Mouse (Mus musculus) CH12F3 (cell line): ENCODE data around the gene Gjb5.

Experiments
- in situ Hi-C: fragments of 300-500 bp; cut with MboI; formaldehyde crosslinking; loops from 2 replicates; pipeline ENCODE4 v1.14.3; 2020; ENCODE audit warnings: low sequenced_read_pairs

Gene Gjb5

GRCm38 (mm10) chr4:127313861-127314260, 44.1 kb downstream of the Gjb5 start, which contains the start of gene Gja4:
TSS of gene Gja4 (minus strand) at chr4:127314039.
- in situ Hi-C loops, result loop anchor here (10.0 kb wide), 1 partner anchor 59 kb away; no protein-coding TSS in a partner anchor

DNA sequence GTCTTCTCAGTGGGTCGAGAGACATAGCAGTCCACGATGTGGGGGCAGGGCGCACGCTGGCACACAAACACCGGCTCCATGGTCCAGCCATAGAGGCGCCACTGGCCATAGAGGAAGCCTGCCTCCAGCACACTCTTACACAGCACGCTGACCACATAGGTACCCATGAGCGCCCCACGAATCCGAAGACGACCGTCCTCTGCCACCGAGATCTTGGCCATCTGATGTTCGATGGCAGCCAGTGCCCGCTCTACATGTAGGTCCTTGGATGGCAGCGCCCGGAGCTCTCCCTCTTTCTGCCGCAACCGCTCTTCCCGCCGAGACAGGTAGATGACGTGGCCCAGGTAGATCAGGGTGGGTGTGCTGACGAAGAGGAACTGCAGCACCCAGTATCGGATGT, 45.6 kb downstream of the Gjb5 start:
- in situ Hi-C loops, result loop anchor here (10.0 kb wide), 1 partner anchor 58 kb away; no protein-coding TSS in a partner anchor

DNA sequence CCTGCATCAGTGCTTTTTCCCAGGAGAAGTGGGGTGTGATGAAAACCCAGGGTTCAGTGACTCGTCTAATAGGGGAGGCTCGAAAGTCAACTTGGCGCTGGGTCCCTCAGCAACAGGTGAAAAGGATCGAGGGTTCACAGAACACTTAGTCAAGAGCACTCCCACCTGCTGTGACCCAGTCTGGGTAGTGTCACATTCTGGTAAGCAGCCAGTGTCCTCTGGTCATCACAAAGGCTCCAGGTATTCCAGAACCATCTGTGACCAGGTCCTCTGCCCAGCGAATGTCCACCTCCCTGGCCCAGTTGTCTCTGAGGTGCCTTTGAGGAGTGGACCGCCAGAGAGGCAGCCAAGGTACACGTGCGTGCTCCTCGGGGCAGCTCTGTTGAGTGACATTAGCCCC, 46.4 kb downstream of the Gjb5 start:
- in situ Hi-C loops, result loop anchor here (10.0 kb wide), 1 partner anchor 57 kb away; no protein-coding TSS in a partner anchor

GRCm38 (mm10) chr4:127306915-127307314, 51.1 kb downstream of the Gjb5 start:
- in situ Hi-C loops, result no loop called here
